Mouse (Mus musculus) embryo, embryonic 9.5 days (tissue): Measurements from ENCODE around the gene Baiap2l2.

Experiments used
- DNase-seq: peaks from one replicate; pipeline ENCODE4 v3.0.0-alpha.2; 2017; ENCODE audit errors: extremely low spot score

Baiap2l2 gene

GRCm38 (mm10) chr15:79285399-79285798 is at the start of gene Baiap2l2:
Gene Baiap2l2, minus strand, starts transcription at chr15:79285537.
- no peak for DNase-seq

- no peak for DNase-seq
Measured at GRCm38 (mm10) chr15:79333409-79333808, 48.1 kb upstream of the Baiap2l2 start.

GRCm38 (mm10) chr15:79330521-79330920 is 45.2 kb upstream of the Baiap2l2 start:
- no peak for DNase-seq

GRCm38 (mm10) chr15:79329979-79330363 is 44.6 kb upstream of the Baiap2l2 start:
- no peak for DNase-seq

- no peak for DNase-seq
Measured at GRCm38 (mm10) chr15:79329346-79329978, 44.1 kb upstream of the Baiap2l2 start.

- DNase-seq: no peak
Measured at GRCm38 (mm10) chr15:79328939-79329275, 43.6 kb upstream of the Baiap2l2 start.

GRCm38 (mm10) chr15:79328058-79328938 is 43.0 kb upstream of the Baiap2l2 start, which contains the start of gene Pla2g6:
Gene Pla2g6, minus strand, starts transcription at chr15:79328390.
- peak; percentile 99 for DNase-seq

- DNase-seq: peak; percentile 65
Measured at GRCm38 (mm10) chr15:79326971-79327961, 41.9 kb upstream of the Baiap2l2 start.

GRCm38 (mm10) chr15:79326264-79326663 is 40.9 kb upstream of the Baiap2l2 start:
- DNase-seq: no peak

GRCm38 (mm10) chr15:79325742-79326141 is 40.4 kb upstream of the Baiap2l2 start:
- no peak for DNase-seq

GRCm38 (mm10) chr15:79324373-79324772 is 39.0 kb upstream of the Baiap2l2 start:
- no peak for DNase-seq

GRCm38 (mm10) chr15:79323791-79324155 is 38.4 kb upstream of the Baiap2l2 start:
- DNase-seq: no peak

GRCm38 (mm10) chr15:79322991-79323790 is 37.9 kb upstream of the Baiap2l2 start:
- DNase-seq: no peak

- DNase-seq: no peak
Measured at GRCm38 (mm10) chr15:79322281-79322990, 37.1 kb upstream of the Baiap2l2 start.

- no peak for DNase-seq
Measured at GRCm38 (mm10) chr15:79321733-79322190, 36.4 kb upstream of the Baiap2l2 start.

GRCm38 (mm10) chr15:79313848-79314369 is 28.6 kb upstream of the Baiap2l2 start:
- no peak for DNase-seq

GRCm38 (mm10) chr15:79307861-79308260 is 22.5 kb upstream of the Baiap2l2 start:
- DNase-seq: no peak

- DNase-seq: no peak
Measured at GRCm38 (mm10) chr15:79306043-79306637, 20.8 kb upstream of the Baiap2l2 start.

- no peak for DNase-seq
Measured at GRCm38 (mm10) chr15:79304832-79305231, 19.5 kb upstream of the Baiap2l2 start.

GRCm38 (mm10) chr15:79303725-79304124 is 18.4 kb upstream of the Baiap2l2 start:
- DNase-seq: no peak
